Mouse (Mus musculus): ENCODE measurements around the gene Raver2. TPM values are rescaled to one million over a fixed set of nuclear protein-coding genes. Genes with fewer than 3 reads are reported as not detected.

Raver2 gene
- polyA plus RNA-seq, 1 experiment: not detected

- no peaks in the 10 kb centered on the region for H3K9me3 ChIP-seq
Observed at GRCm38 (mm10) chr4:101144790-101145189, 76.0 kb downstream of the Raver2 start.

GRCm38 (mm10) chr4:101146047-101146745 lies 77.4 kb downstream of the Raver2 start:
- peaks cover 46% of the 10 kb centered on the region for H3K36me3 ChIP-seq (replicated peaks; ENCODE audit: low read length)
- H3K4me1 ChIP-seq: peaks cover 16% of the 10 kb centered on the region
- TF ChIP-seq FLI1 (IDR thresholded peaks at IDR 0.05; ENCODE audit: low read length) (no peak), GATA1 (IDR thresholded peaks at IDR 0.05; ENCODE audit: borderline replicate concordance, low read length) (no peak)
- no peak overlapping the region for H3K4me3 ChIP-seq (replicated peaks)
- H3K9me3 ChIP-seq: no peaks in the 10 kb centered on the region
- H3K27me3 ChIP-seq (replicated peaks): peaks cover 5% of the 10 kb centered on the region

More at GRCm38 (mm10) chr4:101144790-101145189, 76.0 kb downstream of the Raver2 start:
- TF ChIP-seq GATA1 (IDR thresholded peaks at IDR 0.05; ENCODE audit: borderline replicate concordance, low read length) (no peak), FLI1 (IDR thresholded peaks at IDR 0.05; ENCODE audit: low read length) (no peak)
- Histone ChIP-seq H3K4me3 (replicated peaks) (no peak overlapping the region), H3K27me3 (replicated peaks) (peaks cover 5% of the 10 kb centered on the region), H3K36me3 (replicated peaks; ENCODE audit: low read length) (peaks cover 31% of the 10 kb centered on the region), H3K4me1 (peaks cover 16% of the 10 kb centered on the region)

GRCm38 (mm10) chr4:101146891-101147655 lies 78.3 kb downstream of the Raver2 start:
- no peak for TF ChIP-seq FLI1 (IDR thresholded peaks at IDR 0.05; ENCODE audit: low read length)
- no peak for TF ChIP-seq GATA1 (IDR thresholded peaks at IDR 0.05; ENCODE audit: borderline replicate concordance, low read length)
- no peaks in the 10 kb centered on the region for H3K9me3 ChIP-seq
- no peak overlapping the region for H3K4me3 ChIP-seq (replicated peaks)
- peaks cover 16% of the 10 kb centered on the region for H3K4me1 ChIP-seq
- peaks cover 54% of the 10 kb centered on the region for H3K36me3 ChIP-seq (replicated peaks; ENCODE audit: low read length)
- H3K27me3 ChIP-seq (replicated peaks): peaks cover 3% of the 10 kb centered on the region

- H3K4me3 ChIP-seq (replicated peaks): no peak overlapping the region
- peaks cover 47% of the 10 kb centered on the region for H3K4me1 ChIP-seq
- H3K9me3 ChIP-seq: no peaks in the 10 kb centered on the region
- TF ChIP-seq FLI1 (IDR thresholded peaks at IDR 0.05; ENCODE audit: low read length) (no peak), GATA1 (IDR thresholded peaks at IDR 0.05; ENCODE audit: borderline replicate concordance, low read length) (no peak)
- peaks cover 100% of the 10 kb centered on the region for H3K36me3 ChIP-seq (replicated peaks; ENCODE audit: low read length)
- no peaks in the 10 kb centered on the region for H3K27me3 ChIP-seq (replicated peaks)
Observed at GRCm38 (mm10) chr4:101155541-101155940, 86.8 kb downstream of the Raver2 start.

GRCm38 (mm10) chr4:101157476-101157875 lies 88.7 kb downstream of the Raver2 start:
- no peaks in the 10 kb centered on the region for H3K27me3 ChIP-seq (replicated peaks)
- no peak overlapping the region for H3K4me3 ChIP-seq (replicated peaks)
- no peaks in the 10 kb centered on the region for H3K9me3 ChIP-seq
- no peak for TF ChIP-seq GATA1 (IDR thresholded peaks at IDR 0.05; ENCODE audit: borderline replicate concordance, low read length)
- TF ChIP-seq FLI1 (IDR thresholded peaks at IDR 0.05; ENCODE audit: low read length): no peak
- peaks cover 100% of the 10 kb centered on the region for H3K36me3 ChIP-seq (replicated peaks; ENCODE audit: low read length)
- H3K4me1 ChIP-seq: peaks cover 63% of the 10 kb centered on the region

GRCm38 (mm10) chr4:101158282-101158681 lies 89.5 kb downstream of the Raver2 start:
- no peak overlapping the region for H3K4me3 ChIP-seq (replicated peaks)
- H3K9me3 ChIP-seq: no peaks in the 10 kb centered on the region
- H3K4me1 ChIP-seq: peaks cover 71% of the 10 kb centered on the region
- peaks cover 100% of the 10 kb centered on the region for H3K36me3 ChIP-seq (replicated peaks; ENCODE audit: low read length)
- TF ChIP-seq FLI1 (IDR thresholded peaks at IDR 0.05; ENCODE audit: low read length): no peak
- TF ChIP-seq GATA1 (IDR thresholded peaks at IDR 0.05; ENCODE audit: borderline replicate concordance, low read length): no peak
- H3K27me3 ChIP-seq (replicated peaks): no peaks in the 10 kb centered on the region

GRCm38 (mm10) chr4:101159191-101159764 lies 90.5 kb downstream of the Raver2 start:
- H3K4me1 ChIP-seq: peaks cover 81% of the 10 kb centered on the region

GRCm38 (mm10) chr4:101160821-101161220 lies 92.0 kb downstream of the Raver2 start:
- Histone ChIP-seq H3K9me3 (no peaks in the 10 kb centered on the region), H3K27me3 (replicated peaks) (no peaks in the 10 kb centered on the region), H3K4me3 (replicated peaks) (no peak overlapping the region), H3K36me3 (replicated peaks; ENCODE audit: low read length) (peaks cover 100% of the 10 kb centered on the region), H3K4me1 (peaks cover 80% of the 10 kb centered on the region)
- TF ChIP-seq FLI1 (IDR thresholded peaks at IDR 0.05; ENCODE audit: low read length): no peak
- no peak for TF ChIP-seq GATA1 (IDR thresholded peaks at IDR 0.05; ENCODE audit: borderline replicate concordance, low read length)

More at GRCm38 (mm10) chr4:101159191-101159764, 90.5 kb downstream of the Raver2 start:
- Histone ChIP-seq H3K9me3 (no peaks in the 10 kb centered on the region), H3K4me3 (replicated peaks) (no peak overlapping the region), H3K36me3 (replicated peaks; ENCODE audit: low read length) (peaks cover 100% of the 10 kb centered on the region), H3K27me3 (replicated peaks) (no peaks in the 10 kb centered on the region)
- TF ChIP-seq GATA1 (IDR thresholded peaks at IDR 0.05; ENCODE audit: borderline replicate concordance, low read length) (no peak), FLI1 (IDR thresholded peaks at IDR 0.05; ENCODE audit: low read length) (no peak)

- TF ChIP-seq GATA1 (IDR thresholded peaks at IDR 0.05; ENCODE audit: borderline replicate concordance, low read length) (no peak), FLI1 (IDR thresholded peaks at IDR 0.05; ENCODE audit: low read length) (no peak)
- peaks cover 100% of the 10 kb centered on the region for H3K36me3 ChIP-seq (replicated peaks; ENCODE audit: low read length)
Observed at GRCm38 (mm10) chr4:101164189-101164588, 95.4 kb downstream of the Raver2 start.

More at GRCm38 (mm10) chr4:101164189-101164588, 95.4 kb downstream of the Raver2 start:
- Histone ChIP-seq H3K4me1 (peaks cover 69% of the 10 kb centered on the region), H3K27me3 (replicated peaks) (no peaks in the 10 kb centered on the region), H3K9me3 (no peaks in the 10 kb centered on the region), H3K4me3 (replicated peaks) (no peak overlapping the region)

Data from megakaryocyte, embryonic 14.5 days (primary cell).